Mouse (Mus musculus) adrenal gland, postnatal 14 days (tissue): Measurements from ENCODE around the gene Aldh16a1. TPM values are rescaled to one million over a fixed set of nuclear protein-coding genes. Genes with fewer than 3 reads are reported as not detected.
"Not testable (repeated sequence)": the region's sequence is repeated elsewhere in the genome, so short reads cannot be mapped to it uniquely, and the experiment has no call there.

ENCODE experiments used
- DNase-seq: peaks from one replicate; pipeline ENCODE4 v3.0.0; 2021; ENCODE audit warnings: mixed read lengths
- total RNA-seq: library from RNA; stranded (reverse); gene quantifications from 2 replicates; pipeline ENCODE4 v1.2.3, GENCODE M21; 2021

Aldh16a1 gene
- total RNA-seq, 1 experiment from 2014 or later = 59.8 TPM

- no peak for DNase-seq
Observed at GRCm38 (mm10) chr7:45179469-45179868, 25.1 kb upstream of the Aldh16a1 start, which contains the start of gene Gfy. Gene Gfy (minus strand): TSS chr7:45179569.

DNA sequence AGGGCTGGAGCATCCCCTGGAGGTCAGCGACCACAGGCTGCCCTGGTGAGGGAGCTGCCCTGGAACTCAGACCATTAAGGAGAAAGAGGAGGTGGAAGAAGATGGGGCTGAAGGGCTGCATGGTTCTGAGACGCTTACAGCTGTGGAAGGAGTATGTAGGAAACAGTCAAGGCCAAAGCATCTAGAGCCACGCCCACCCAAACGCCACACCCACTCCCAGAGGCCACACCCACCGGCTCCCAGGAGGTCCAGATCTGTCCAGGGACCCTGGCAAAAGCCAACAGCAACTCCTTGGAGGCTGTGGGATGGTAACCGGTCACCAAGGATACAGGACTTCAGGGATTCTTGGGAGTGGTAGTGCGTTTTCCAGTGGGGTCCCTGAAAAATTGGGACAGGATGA is 24.2 kb upstream of the Aldh16a1 start:
- no peak for DNase-seq

GRCm38 (mm10) chr7:45176356-45176755 is 22.0 kb upstream of the Aldh16a1 start:
- no peak for DNase-seq

- DNase-seq = no peak
Observed at GRCm38 (mm10) chr7:45175929-45176328, 21.5 kb upstream of the Aldh16a1 start.

GRCm38 (mm10) chr7:45175398-45175797 is 21.0 kb upstream of the Aldh16a1 start:
- no peak for DNase-seq

- DNase-seq = no peak
Observed at GRCm38 (mm10) chr7:45174567-45175280, 20.3 kb upstream of the Aldh16a1 start.

DNA sequence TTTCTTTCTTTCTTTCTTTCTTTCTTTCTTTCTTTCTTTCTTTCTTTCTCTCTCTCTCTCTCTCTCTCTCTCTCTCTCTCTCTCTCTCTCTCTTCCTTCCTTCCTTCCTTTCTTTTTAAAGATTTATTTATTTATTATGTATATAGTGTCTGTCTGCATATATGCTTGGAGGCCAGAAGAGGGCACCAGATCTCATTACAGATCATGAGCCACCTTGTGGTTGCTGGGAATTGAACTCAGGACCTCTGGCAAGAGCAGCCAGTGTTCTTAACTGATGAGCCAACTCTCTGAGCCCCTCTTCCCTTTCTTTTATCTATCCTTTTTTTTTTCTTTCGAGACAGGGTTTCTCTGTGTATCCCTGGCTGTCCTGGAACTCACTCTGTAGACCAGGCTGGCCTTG is 19.4 kb upstream of the Aldh16a1 start:
- not testable (repeated sequence) for DNase-seq

DNA sequence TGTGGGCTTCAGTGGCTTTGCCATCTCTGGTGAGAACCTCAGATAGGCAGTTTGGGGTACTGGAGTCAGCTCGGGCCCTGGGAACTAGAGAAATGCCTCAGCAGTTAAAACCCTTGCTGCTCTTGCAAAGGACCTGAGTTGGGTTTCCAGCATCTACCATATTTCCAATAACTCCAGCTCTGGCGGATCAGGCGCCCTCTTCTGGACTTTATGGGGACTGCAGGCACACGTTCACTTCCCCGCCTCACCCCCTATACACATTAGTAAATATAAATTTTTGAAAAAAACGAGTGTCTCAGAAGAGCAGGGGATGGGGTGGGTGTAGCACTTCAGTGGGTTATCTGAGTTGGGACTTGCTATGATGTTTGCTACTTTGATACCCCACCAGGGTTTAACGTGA is 18.6 kb upstream of the Aldh16a1 start:
- peak; percentile 38 for DNase-seq

GRCm38 (mm10) chr7:45169495-45169894 is 15.1 kb upstream of the Aldh16a1 start:
- no peak for DNase-seq

DNA sequence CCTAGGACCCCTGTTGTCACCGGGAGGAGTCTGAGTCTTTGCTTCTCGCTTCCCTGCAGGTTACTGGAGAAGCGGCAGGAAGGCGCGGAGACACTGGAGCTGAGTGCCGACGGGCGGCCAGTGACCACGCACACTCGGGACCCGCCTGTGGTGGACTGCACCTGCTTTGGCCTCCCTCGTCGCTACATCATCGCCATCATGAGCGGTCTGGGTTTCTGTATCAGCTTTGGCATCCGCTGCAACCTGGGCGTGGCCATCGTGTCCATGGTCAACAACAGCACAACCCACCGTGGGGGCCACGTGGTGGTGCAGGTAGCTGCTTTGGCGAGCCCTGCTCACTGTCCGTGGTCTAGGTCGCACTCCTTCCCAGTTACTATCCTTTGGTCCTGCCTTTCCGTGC is 14.3 kb upstream of the Aldh16a1 start:
- DNase-seq = no peak

- no peak for DNase-seq
Observed at GRCm38 (mm10) chr7:45167761-45168445, 13.5 kb upstream of the Aldh16a1 start.

DNA sequence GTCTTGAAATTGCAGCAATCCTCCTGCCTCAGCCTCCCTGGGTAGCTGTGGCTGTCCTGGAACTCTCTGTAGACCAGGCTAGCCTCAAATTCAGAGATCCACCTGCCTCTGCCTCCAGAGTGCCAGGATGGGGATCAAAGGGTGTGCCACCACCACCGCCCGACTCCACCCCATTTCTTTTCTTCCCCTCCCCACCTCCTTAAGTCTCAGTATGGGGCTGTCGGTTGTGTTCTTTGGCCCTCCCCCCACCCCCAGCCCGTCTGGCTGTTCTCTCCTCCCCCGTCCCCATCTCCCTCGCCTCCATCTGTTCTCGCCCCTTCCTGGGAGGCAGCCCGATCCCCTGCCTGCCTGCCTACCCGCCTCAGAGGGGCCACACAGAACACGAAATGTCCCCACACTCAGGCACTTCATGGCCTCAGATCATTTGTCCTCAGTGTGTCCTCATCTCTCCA is 12.6 kb upstream of the Aldh16a1 start:
- no peak for DNase-seq

DNA sequence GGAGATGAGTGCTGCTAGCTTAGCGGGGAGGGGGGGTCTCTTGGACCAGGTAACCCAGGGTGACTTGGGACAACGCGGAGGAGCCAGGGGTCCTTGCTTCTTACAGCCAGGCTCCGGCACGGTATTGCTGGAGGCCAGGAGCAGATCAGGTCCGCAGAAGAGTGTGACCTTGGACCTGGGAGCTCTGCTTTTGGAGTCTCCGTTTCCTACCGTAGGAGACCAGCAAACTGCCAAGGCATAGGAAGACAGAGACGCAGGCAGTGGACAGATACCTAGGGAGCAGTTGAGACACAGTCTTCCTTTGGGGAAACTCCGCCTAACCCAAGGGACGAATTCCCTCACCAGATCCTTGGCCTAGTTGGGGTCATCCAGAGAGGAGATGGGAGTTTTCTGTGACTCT is 11.3 kb upstream of the Aldh16a1 start:
- DNase-seq = no peak

DNA sequence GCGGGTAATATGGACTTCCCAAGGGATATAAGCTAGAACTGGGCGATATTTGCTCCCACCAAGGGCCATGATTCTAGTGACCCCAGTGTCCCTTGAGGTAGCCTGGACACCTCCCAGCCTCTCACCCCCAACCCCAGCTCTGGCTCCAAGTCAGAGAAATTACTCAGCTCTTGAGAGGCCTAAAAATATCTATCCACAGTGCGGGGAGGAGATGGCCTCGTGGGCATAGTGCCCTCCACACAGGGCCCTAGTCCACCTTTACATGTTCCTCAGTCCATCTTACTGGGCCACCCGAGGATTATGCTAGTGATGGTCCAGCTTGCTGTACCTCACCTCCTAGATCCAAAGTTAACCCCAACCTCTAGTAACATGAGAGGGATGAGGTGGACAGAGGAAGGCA is 10.4 kb upstream of the Aldh16a1 start:
- DNase-seq = no peak

DNA sequence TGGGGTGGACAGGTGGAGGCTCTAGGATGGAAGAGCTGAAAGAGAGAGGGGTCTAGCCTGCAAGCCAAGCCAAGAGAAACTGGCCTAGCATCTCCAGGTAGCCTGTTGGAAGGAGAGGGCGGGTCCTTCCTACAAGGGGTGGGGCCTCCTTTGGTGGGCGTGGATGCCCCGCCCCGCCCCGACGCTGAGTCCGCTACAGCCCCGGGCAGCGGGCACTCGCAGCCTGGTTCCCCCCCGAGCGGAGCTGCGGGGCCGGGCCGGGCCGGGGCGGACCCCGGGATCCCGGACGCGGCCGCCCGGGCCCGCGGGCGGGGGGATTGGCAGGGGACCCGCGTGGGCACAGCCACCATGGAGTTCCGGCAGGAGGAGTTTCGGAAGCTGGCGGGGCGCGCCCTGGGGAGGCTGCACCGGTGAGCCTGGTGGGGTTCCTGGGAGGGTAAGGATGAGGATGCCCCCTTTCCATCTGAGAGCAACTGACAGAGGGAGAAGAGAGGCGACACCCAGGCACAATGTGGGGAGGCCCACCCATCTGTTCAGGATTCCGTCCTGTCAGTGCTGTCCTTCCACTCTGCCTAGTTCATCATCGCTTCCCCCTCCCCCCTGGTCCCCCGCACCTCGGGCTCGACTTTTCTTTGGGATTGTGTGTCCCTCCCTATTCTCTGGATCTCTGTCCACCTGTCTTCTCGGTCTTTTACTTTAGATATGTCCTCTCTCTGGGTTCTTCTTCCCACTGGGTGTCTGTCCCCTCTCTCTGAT is 9.5 kb upstream of the Aldh16a1 start, which contains the start of gene Slc17a7:
Gene Slc17a7 (plus strand): TSS at position 215 of the 756 bp plus-strand sequence.
- DNase-seq = peak; percentile 57

- no peak for DNase-seq
Observed at GRCm38 (mm10) chr7:45162996-45163615, 8.7 kb upstream of the Aldh16a1 start.

- no peak for DNase-seq
Observed at GRCm38 (mm10) chr7:45162551-45162950, 8.2 kb upstream of the Aldh16a1 start.

DNA sequence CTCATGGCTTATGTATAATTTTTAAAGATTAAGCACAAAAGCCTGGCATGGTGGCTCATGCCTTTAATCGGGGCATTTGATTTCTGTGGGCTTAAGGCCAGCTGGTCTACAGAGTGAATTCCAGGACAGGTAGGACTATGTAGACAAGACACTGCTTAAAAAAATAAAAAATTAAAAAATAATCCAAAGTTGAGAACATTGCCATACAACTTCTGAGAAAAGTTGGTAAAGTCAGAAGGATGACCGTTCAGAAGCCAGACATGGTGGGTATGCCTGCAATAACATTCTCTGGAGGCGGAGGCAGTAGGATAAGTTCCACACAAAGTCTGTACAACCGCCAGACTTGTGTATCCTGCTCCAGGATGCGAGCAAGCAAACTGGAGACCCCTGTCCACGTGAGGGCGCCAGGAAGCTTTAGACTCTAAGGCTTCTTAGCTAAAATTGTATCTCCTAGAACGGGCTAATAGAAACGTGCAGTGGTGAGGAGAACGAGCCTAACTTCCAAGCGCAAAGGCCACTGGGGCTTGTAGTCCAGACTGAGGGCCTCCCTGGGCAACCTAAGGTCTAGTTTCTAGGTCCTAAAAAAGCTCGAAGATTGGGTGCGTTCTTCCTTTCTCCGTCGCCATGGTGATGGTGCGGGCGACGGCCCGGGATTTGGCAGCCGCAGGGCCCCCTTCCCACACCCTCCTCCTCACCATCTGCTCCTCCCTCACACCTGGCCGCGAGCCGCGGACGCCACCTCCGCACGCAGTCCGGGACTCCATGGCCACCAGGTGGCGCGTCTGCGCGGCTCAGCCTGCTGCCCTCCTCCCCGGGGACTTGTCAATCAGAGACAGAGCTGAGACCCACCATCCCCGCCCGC is 7.5 kb upstream of the Aldh16a1 start:
- DNase-seq = peak; percentile 90

GRCm38 (mm10) chr7:45160866-45161265 is 6.5 kb upstream of the Aldh16a1 start:
- no peak for DNase-seq

GRCm38 (mm10) chr7:45160316-45160800 is 6.0 kb upstream of the Aldh16a1 start:
- DNase-seq = no peak

DNA sequence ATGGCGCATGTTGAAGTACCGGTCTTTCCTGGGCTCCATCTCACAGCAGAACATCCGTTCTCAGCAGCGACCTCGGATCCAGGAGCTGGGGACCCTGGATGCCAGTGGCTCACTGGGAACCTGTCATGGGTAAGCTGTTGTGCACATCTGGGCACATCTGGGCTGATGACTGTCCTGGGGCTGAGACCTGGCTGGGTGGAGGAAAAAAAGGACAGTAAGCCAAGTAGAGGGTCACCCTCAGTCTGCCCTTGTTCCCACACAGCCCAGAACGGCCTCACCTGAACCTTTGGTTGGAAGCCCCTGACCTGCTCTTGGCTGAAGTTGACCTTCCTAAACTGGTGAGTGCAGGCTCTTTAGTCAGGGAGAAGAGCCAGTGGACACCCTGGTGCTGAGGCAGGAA is 4.6 kb upstream of the Aldh16a1 start:
- DNase-seq = no peak
